Mouse (Mus musculus) spleen, postnatal 10 days (tissue): Measurements from ENCODE around the gene Bcl2.

ENCODE experiments used
- DNase-seq, 2 experiments: peaks; one replicate each; pipeline ENCODE4 v3.0.0; 2021 to 2022; ENCODE audit warnings: low spot score in 2 of 2

Gene Bcl2

DNA sequence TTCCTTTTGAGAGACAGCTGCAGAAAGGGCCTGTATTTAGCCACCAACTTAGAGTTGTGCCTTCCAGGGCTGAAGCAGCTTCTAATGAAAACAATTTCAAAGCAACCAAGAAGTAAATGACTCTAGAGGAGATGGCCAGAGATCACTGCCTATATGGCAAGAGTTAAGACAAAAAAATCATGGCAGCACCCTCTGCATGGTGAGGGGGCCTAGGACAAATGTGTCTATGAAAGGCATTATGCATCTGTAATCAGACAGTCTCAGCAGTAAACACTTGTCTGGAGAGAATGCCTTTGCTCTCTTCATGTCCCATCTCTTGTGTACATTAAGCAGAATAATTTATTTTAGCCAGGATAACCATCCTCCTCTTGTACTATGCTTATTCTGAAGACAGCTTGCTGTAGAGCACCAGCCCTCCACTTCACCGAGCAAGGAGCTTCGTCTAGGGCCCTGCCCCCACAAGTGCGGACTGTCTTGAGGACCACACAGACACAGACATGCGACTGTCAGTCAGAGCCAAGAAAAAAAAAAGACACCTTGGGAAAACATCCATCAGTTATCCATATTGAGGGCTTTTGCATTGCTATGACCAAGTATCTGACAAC lies 126.1 kb downstream of the Bcl2 start:
- no peak for DNase-seq

DNA sequence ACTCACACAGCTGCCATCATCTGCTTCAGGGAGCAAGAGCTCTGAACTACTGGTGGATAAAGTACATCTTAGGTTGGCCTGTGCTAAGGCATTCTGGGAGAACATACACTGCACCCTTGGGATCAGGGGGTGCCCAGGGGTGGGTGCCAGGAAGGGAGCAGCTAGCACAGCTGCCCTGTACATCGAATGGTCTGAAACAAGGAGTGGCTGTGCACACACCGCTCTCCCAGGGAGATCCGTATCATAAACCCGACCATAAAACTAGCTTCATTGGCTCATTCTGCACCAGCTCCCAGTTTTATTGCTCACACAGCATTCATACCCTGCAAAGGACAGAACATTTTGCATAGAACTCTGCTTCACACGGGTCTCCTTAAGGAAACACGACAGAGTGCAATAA lies 127.3 kb downstream of the Bcl2 start:
- no peak for DNase-seq

DNA sequence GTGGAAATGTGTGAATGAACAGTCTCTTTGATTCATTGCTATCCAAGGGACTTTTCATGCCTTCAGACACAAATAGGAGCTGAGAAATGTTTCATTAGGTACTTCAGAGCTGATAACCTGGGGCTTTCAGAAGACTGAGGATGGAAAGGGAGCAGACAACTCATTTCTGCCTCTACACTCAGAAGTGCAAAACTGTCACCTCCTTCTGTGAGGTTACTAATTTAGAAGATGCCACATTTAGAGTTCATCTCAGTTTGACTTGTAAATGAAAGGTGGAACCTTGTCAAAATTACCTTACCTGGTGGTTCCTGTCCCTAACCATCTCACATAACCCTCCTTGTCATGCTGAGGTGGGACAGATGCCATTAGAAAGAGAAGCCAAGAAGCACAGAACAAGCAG lies 128.7 kb downstream of the Bcl2 start:
- no peak for DNase-seq

DNA sequence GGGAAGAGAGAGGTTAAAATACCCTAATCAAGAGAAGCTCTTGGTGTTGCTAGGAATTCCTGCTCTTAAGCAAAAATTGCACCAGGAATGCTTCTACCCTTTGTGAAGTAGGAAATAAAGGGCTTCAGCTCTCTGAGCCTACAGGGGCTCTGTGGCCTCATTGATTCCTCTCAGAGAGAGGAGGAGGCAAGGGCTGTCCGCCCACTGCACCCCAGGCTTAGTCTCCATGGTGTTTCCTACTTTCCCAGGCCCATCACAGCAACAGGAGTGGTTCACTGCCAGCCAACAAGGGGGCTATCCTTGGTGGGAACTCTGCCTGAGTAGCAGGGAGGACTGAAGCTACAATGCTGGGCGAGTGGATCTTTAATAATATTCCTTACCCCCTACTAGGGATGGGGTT lies 129.2 kb downstream of the Bcl2 start:
- no peak for DNase-seq

DNA sequence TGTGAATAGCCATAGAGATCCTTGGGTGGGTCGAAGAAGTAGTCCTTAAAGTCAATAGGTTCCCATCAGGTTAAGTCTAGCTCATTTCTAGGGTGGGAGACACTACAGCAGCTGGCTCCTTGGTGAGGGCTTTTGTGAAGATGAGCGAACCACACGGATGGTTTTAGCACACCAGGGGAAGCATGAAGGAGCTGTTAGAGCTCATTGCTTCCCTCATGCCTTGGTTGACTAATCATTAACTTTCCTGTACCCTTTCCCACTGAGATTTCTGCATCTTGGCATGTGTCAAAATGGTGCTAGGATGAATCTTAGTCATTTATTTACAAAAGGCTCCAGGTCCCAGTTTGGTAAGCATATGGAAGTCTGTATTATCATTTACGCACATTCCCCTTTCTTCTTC lies 129.8 kb downstream of the Bcl2 start:
- DNase-seq: no peak

DNA sequence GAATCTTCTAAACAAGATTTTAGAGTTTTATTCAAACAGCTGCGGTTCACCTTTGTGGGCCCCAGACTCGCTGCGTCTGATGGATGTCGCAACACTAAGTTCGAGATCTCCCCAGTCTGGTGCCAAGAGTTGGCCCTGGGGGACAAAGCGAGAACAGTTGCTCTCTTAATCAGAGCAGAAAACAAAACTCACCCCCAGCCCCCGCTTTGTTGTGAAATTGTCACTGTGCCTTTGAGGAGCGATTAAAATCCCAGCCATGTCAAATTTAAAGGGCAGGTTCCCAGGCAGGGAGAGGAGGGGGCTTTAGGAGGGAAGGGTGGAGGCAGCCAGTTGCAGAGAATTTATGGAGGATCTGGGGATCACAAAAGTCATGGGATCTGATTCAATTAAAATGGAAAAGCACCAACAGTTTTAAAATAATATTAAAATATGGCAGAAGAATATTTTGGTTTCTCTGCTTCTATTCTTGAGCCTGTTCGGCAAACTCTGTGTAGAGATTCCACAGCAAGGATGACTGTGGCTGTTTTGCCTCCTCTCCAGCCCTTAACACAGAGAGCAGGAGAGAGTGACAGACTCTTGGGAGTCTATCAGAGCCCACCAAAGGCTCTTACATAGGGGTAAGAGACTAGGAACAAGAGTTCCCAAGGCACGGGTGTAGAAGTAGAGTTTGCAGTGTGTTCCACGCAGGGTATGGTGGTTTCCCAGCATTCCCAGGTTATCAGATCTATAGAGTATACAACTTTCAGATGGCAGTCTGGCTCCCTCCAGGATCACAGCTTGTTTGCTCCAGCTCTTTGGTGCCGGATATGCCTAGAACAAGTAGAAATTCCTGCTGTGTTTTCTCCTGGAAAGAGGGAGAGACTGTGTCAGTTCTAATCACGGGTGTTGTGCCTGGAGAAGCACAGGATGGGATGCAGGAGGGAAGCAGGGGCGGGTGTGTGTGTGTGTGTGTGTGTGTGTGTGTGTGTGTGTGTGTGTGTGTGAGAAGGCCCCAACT lies 130.5 kb downstream of the Bcl2 start:
- DNase-seq: no peak

DNA sequence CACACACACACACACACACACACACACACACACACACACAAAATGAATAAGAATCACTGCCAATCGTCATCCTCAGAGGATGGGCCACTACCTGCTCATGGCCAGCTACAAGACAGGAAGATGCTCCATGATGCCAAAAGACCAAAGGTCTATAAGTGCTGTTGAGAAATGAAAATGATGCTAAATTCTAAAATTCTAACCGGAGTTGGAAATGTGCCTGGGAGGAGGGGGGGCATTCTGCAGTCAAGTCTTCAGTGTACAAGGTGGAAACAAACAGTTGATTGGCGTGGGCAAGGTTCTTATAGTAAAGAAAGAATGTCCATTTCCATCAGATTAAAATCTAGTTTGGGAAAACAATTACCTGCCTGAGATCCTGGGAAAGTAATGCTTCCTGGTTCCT lies 131.3 kb downstream of the Bcl2 start:
- DNase-seq: no peak

DNA sequence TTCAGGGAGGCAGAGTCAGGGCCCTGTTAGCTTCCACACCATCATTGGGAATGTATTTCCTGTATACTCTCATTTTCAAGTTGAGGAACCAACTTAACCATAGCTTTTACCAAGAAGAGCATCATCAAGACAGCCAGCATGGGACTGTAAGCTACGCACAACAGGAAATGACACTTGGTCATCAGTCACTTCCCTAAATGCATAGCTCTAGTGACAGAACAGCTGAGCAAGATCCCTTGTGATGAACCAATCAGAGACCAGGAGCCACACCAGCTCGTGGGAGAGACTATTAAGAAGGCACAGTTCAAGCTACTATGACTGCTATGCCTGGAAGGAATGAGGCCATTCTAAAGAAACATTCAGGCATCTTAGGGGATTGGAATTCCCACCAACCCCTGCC lies 132.3 kb downstream of the Bcl2 start:
- no peak for DNase-seq

DNA sequence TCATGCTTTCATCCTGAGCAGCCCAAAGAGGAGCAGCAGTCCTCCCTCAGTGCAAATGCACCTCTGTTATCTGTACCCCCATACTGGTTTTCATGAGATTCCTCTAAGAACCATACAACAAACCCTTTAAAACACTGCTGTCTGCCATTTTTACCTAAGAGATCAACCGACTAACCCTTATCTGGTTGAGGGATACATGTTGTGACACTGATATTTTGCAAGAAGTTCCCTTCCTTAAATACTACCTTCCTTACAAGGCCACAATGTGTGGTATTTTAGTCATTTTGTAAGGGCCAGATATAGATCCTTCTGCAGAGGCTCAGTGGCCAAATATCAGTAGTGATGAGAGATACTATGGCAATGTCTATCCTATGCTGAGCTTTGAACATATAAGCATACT lies 134.3 kb downstream of the Bcl2 start:
- DNase-seq: no peak

DNA sequence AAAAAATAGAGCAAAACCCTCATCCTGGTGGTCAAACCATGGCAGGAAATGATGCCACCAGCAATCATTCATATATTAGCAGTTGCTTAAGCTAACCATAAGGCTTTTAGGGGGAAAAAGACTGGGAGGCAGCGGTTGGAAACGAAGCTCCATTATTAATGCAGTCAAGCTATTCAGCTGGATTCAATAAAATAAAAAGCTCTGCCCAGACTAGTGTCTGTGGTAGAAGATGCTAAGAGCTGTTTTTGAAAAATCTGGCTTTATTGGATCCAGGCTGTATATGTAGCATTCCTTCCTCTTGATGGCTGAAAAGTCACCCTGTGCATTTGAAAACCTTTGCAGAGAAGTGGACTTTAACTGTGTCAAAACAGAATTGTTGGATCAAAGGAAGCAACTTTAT lies 141.6 kb downstream of the Bcl2 start:
- DNase-seq: no peak

DNA sequence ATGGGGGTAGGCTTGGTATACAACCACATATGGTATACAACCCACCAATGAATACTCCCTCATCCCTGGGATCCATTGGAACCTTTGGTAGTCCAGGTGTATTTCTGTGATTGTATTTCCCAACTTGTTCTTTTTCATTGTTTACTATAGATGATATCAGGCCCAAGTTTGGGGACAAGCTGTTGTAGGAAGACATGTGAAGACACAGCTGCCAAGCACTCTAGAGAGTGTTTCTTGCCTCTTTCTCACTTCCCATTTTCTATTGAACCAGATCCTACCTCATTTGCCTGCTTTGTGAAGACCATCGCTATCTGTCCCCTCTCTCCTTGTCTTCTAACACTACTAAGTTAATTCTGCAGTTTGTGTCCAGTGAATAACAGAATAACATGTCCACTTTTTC lies 143.2 kb downstream of the Bcl2 start:
- no peak for DNase-seq

DNA sequence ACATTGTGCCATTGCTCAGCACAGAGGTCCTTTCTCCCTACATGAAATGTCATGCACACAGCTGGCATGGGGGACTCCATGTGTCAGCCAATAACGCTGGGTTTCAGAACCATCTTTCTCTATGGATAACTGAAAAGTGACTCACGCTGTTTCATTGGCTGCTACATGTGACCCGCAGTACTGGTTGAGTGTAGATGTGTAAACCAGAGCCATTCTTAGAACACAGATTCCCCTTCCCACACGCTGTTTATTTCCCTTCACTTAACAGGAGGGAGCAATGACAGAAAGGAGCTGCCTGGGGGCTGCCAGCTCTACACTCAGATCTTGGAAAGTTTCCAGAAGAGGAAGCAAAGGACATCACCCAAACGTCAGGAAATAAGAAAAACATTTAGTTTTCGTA lies 143.7 kb downstream of the Bcl2 start:
- DNase-seq: no peak

DNA sequence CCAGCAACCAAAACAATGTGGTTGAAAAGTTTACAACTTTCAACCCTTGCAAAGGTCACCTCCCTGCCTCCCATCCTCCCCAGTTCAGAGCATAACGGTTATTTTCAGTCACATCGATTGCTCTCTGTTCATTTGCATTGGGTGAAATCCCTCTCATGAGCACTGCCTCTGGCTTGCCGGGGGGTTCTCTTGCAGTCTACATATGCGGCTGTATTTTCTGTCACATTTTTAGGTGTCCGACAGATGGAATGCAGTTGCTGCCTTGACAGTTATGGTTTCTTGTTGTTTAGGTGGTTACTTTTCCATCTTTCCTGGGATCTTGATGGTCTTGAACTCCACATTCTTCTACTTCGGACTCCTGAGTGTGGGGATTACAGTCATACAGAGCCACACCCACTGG lies 144.4 kb downstream of the Bcl2 start:
- DNase-seq: no peak

DNA sequence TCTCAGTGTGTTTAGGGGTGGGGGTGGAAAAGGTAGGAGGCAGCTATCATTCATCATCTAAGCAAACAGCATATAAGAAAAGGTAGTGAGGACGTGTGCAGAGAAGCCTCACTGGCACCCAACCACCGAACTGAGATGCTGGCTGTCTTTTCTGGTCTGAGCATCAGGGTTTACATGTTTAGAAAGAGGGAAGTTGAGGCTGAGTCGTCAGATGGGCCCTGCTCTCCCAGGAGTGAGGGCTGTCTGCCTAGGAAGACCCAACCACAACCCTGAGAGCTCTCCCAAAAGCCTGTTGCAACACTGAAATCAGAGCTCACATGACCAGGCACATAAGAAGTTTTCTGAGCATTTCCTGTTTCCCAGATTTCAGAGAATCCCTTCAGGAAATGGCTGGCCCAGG lies 145.2 kb downstream of the Bcl2 start:
- no peak for DNase-seq

DNA sequence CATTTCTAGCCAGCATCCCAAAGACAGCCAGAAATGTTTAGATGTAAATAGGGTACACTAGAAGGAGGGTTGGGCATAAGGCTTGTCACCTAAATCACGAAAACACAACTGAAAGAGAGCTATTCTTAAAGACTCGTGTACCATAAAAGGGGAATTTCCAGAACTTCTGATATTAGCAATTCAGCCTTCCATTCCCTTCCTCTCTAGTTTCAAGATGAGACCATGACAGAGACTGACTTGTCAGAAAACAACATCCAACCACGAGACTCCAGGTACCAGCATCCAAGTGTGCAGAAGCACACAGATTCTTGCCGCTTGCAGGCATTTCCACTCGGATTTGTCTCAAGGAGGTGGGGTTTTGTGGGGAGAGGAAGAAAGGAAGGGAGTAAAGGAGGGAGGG lies 146.6 kb downstream of the Bcl2 start:
- DNase-seq: no peak

DNA sequence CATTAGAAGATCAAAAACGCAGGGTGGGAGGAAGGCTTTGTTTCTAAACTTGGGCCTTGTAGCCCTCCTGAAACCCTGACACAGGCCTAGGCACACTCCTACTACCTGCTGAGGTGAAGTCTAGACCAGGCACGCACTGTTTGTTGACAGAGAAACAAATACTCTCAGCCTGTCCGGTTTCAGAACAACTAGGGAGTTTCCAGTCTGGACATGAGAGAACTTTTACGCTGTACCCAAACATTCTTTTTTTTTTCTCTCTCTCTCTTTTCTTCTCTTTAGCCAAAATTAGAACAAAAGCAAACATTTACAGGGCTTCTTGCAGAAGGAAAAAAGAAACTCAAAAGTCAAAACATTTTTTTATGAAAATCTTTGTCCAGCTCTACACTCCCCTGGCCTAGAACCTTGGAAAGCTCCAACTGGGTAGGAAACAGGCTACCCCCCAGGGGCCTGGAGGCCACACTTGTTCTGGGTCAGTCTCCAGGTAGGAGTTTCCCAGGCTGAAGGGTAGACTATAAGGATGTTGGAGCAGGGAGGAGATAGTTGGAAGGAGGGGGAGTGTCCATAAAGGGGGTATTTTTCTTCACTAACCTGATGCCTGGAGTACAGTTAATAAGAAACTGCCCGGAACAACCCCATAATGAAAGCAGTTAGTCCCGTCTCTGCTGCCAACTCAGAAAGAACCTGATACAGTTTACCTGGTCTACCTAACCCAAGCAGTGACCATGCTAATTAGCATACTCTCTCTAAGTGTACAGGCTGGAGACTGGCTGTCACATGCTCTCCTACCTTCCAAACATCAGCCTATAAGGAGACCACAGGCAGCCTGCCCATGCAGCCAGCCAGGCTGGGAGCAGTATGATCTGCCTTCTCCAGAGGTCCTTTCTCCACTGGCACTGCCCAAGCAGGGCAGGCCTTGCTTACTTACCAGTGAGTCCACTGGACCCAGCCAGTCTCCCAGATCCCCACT lies 147.7 kb downstream of the Bcl2 start:
- no peak for DNase-seq

DNA sequence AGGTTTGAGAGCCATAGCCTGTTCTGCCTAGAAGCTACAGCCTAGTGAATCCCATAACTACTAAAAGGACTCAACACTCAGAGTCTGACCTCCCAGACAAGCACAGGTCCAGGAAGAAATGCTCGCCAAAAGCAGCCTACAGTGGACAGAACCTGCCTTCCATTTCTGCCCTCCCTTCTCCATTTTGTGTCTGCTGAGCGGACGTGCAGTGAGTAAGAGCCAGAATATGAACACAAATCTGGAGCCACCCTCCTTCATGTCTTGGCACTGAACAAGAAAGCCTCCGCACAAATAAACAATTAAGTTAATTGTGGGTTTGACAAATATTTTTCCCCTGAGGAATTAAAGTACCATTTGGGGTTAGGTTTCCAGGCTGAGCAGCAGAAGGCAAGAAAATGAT lies 148.8 kb downstream of the Bcl2 start:
- no peak for DNase-seq

DNA sequence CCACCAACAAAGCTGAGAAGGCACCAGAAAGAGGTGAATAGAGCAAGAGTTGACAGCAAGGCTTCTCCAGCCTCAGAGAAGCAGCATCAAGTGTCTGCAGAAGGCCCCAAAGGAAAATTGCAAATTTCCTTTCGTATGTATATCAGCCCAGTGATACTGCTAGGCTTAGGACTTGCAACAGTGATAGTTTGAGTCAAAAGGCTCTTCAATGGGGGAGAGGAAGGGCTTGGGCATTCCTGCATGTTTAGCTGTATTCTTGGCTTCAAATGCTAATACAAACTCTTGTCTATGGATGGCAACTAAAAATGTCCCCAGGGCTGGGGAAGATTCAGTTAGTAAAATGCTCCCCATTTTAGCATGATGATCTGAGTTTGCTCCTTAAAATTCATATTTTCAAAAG lies 149.6 kb downstream of the Bcl2 start:
- DNase-seq: no peak

DNA sequence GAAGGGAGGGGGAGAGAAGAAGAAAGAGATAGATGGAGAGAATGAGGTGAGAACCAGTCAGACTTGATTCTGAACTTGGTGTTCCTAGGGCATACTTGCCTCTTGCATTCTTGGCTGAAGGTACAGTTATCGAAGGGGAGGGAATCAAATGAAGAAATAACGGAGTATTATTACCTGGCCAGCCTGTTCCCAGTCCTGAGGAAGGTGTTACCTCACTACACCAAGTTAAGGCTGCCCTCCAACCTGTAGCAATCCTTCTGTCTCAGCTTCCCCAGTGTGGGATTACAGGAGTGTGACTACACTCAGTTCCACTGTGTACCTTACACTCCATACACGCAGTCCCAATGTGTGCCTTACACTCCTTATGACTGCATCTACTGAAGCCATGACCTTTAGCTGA lies 151.3 kb downstream of the Bcl2 start:
- no peak for DNase-seq

DNA sequence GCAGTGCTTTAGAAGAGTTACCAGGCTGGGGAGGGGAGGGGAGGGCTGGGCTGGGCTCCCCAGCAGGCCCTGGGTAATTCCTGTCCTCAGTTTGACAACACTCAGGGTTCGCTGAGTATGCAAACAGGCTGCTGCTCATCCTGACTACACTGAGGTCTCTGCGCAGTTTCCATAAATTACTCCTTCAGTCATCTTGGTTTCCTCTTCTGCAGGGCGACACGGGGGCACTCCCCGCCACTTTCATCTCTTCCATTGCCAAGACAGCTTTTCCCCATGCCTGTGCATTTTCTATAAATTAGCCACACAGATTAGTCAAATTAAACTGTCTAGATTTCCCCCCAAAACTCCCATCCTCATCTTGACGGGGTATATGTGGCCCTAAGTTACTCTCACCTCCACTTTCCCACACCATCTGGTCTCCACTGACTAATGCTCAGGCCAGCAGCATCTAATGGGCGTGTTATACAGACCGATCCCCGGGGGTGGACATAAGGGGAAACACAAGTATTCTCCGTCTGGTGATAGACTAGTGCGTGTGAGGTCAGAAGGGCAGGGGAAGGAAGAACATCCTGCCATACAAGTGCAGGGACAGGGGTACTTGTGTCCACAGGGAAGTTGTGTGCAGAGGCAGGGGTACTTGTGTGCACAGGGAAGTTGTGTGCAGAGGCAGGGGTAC lies 152.9 kb downstream of the Bcl2 start:
- DNase-seq: no peak

DNA sequence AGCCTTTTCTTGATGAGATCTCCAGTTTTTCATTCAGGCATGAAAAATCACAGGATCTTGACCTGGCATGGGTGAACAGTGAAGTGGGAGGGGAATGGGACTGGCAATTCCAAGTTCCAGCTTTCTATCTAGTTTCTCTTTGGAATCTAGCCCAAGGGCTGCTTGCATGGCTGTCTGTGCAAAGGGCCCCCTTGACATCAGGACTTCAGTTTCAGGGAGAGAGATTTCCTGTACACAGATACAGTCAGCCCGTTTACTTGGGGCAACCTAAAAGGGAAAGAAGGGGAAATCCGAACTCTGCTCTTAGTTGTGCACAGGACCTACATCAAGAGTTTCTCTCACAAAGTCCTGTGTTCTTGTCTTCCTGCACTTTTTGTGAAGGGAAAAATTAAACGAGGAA lies 154.0 kb downstream of the Bcl2 start:
- DNase-seq: no peak

DNA sequence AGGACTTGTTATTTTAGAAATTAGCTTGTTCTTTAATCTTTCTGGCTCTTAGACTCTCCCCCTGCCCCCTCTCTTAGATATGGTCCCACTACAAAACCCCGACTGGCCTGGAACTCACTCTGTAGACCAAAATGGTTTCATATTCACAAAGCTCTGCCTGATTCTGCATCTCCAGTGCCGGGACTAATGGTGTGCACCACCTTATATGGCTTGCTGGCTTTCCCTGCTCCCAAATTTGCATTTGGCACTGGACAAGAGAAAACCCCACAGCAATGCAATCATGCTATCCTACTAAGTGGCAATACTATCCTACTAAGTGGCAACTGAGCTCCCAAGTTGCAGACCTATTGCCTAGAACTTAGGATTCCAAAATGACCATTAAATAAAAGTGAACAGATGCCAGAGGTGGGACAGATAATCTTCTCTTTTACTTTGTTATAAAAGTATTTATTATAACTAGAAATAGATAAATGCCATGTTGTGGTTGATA lies 154.9 kb downstream of the Bcl2 start:
- DNase-seq: no peak
